Mouse (Mus musculus): ENCODE data around the gene Smyd3.

Gene Smyd3

DNA sequence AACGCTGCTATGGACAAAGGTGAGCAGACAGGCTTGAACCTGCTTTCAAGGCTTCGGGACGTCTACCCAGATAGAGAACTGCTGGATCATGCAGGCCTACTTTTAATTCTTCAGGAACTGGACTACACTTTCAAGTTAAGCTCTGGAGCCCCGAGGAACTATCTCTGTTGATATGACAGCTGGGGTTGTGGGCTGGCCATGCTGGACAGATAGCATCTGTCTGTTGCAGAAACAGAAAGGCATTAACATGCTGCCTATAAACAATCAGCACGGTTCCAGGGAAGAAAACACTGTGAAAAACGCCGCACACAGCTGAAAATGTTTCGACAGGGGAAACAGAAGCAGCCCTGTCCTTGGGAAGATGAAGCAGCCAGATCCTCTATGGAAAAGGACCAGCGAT is 365.5 kb downstream of the Smyd3 start:
- no peak for DNase-seq

DNA sequence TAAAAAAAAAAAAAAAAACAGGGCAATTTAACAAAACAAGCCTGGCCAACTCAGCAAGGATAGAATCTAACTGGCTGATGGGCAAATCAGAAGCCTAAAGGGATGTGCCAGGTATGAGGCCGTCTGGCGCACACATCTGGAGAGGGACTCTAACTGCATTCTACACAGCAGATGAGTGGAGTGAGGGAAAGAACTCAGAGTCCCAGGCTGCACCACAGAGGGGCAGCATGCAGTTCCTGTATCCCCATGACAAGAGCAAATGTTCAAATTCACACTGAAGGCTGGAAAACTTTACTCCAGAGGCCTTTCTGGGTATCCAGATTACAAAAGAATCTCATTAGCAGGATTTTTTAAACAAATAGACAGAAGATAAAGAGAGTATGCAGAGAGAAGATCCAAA is 366.6 kb downstream of the Smyd3 start:
- DNase-seq = no peak

DNA sequence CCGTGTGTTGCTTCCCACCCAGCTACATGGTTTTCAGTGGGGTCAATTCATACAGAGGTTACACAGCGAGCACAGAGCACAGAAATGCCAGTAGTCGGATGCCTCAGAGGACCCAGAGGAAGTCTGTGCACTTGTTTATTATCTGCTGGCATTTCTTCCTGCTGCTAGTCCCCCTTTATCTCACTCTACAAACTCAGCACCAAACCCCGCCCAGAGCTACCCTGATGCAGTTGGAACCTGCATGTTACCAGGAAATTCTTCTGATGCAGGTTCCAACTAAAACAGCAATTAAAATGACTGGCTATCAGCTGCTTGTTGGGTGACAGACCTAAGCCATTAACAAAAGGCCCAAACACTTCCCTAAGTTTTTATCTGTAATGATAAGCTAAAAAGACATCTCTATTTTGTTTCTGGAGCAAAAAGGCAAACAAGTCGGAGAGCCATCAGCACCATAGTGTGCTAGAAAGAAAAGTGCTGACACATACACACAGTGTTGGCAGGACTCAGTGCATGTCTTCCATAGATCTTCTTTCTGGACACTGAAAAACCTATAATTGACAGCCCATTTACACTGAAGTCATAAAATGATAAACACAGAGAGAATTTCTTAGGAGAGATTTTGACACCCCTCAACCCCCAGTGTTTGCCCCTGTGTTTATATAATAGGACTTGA is 368.2 kb downstream of the Smyd3 start:
- no peak for DNase-seq

DNA sequence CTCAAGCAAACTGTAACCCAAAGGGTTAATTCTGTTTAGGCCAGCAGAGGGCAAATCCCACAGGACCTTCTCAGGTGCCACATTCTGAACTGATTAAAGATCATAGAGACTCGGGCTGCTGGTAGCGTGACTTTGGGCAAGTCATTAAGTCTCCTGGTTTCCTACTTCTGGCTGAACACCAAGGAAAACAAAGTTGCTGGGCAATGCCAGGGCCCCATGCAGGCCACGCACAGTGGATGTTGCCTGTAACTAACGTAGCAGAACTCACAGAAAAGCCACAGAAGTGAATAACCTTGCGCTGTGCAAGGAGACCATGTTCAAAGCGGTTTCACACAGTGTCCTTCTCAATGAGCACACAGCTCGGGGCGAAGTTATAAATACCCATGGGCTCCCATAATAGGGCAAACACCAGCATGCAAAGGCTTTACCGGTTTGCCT is 371.1 kb downstream of the Smyd3 start:
- DNase-seq = no peak

DNA sequence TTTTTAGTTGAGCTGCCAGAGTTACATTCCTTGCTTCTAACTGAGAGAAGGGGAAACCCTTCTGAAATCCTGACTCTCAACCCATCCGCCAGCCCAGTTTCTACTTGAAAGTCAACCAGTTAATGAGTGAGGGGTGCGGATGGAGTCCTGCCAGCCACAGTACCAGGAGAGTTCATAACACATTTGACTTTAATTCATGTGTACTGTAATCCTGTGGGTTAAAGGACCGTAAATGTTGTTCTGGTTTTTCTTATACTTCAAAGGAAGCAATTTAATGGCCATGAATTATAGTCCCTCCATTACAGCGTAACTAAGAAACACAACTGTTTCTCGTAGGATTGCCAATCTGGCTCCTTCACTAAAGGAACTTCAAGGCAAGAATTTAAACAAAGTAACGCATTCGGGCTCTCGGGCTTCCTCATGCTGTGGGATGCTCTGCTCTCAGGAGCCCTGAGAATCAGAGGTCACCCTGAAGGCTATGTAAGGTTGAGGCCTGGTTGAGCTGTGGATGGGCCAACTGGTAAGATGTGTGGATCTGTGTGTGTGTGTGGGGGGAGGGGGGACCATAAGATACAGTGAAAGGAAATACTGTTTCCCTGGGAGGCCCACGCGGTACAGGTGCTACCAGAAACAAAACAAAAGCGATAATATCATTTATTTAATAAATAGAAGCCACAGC is 374.5 kb downstream of the Smyd3 start:
- DNase-seq = no peak

DNA sequence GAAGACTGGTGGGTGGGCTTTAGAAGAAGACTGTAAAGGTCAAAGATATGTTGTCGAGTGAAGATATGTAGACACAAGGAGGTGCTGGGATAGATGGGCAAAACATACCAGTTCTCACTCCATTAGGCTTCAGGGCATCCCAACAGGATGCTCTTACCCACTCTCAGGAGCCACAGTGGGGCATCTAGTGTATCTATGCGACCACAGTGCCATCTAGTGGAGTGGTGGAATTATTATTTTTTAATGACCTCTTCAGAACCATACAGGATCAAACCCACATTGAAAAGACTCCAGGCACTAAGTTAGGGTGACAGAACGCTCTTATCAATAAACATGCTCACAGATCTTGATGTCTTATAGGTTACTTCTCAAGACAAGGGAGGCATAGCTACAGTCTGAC is 375.7 kb downstream of the Smyd3 start:
- DNase-seq = peak; percentile 77

DNA sequence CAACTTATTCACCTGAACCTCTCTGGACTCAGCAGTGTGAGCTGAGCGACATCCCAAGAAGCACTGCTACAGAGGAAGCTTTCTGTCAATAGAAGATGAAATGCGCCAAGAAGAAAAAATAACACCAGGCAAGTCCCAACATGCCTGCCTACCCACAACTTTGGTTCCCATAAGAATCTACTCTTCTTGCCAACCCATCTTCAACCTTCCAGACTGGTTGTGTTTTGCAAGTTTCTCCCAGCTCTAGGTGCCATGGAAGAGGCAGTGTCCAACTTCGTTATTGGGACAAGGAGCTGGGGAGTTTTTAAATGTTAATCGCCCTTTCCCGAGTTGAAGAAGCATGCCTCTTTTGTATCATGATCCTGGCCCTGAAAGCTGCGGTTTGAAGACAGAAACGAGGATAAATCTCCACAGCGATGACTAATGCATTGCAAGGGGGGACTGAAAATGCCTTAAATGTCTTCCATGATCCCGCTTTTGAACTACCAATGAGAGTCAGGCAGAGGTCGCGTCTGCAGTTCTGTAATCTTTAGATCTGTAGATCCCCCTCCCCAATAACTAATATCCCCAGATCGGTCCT is 376.7 kb downstream of the Smyd3 start:
- no peak for DNase-seq

DNA sequence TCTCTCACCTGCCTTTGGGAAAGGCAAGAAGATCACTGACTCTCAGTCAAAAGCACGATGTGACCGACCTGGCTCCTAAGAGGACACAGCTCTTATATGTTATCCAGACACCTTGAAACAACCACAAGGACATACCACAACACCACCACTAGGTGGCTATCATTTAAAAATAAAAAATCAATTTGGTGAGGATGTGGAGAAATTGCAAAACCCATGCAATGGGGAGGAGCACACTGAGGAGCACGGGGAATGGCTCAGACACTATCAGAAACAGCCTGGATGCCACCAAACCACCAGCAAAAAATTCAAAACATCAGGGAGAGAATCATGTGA is 380.7 kb downstream of the Smyd3 start:
- no peak for DNase-seq

DNA sequence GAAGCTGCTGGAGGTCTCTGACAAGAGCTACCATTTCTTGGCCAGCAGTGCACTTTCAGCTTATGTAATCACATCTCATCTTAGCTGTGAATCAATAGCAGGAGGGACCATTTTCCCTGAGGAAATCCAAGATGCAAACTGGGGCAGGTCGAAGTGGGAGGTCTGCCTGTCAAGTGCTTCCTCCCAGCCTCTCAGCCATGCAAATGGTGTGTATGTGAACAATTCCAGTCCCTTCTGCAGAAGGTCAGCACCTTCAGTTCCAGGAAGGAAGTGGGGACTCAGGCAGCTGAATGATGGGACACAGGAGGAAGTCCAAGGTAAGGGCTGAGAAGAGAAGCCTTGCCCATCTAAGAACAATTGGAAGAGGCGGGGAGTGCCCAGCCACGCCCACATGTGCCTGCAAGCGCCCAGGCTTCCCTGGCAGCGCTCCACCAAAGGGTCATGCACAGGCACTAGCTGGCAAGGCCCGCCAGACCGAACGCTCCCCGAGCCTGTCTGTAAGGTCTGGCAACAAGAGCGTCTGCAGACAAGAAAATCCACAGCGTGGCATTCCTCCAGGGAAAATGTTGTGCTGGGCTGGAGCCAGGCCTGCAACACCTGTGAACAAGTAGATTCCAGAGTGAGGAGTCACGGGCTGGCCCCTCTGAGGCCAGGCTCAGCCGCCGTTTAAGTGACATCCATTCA is 381.2 kb downstream of the Smyd3 start:
- peak; percentile 70 for DNase-seq

DNA sequence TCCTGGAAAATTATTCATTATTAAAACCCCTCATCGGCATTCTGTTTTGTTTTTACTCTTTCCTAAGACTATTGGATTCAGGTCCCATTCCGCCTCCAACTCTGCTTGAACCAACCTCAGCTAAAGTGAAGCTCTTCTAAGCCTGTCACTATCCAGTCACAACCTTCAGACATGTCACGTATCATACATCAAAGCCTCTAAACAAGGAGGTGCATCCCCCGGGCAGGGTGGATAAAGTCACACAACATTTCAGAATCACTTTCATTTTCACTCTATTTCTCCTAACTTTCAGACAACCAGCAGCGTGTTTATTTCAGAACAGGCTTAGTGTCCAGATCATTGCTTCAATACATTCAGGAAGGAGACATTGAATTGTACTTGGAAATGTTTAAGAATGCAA is 387.8 kb downstream of the Smyd3 start:
- no peak for DNase-seq

DNA sequence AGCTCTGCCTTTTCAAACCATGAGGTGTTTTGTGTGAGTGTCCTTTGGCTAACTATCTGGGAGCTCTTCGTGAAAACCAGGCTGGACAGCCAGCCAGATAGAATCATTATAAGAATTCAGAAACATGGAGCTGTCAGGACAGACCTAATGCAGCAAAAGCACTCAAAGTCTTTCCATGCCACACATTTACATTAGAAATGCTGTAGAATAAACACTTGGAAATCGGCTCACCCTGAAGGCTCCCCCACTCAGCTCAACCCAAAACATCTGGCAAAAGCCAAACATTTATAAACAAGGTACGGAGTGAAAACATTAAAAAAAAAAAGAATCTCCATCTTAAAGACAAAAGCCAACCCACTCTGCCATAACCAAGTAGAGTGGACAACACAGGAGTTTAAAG is 391.6 kb downstream of the Smyd3 start:
- no peak for DNase-seq

DNA sequence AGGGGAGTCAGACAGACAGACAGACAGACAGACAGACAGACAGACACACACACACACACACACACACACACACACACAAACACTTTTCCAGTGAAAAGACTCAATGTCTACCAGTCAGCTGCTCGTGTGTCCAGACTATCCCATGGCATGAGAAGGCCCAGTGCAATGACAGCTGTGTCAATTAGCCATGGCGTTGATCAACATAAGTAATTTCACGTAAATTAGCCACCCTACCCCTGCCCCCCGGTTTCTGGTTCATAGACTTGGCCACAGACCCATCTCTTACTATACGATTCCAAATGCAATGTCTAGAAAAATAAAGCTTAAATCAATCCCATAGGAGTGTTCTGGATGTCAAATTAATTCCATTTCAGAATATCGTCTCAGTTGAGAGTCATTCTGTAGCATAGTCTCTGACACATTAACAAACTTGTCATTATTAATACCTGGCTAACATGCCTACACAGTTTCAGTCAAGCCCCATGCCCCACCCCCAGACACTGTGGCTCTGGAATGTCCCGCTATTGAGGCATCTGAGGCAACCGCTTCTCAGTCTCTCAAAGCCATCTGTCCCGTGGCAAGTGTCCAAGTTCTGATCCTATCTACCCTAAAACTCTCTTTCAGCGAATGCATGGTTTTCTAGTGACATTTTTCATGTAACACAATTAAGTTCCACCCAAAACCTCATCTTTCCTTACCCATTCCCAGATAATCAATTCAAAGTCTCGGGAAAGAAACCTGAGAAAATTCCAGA is 395.2 kb downstream of the Smyd3 start:
- peak; percentile 63 for DNase-seq

DNA sequence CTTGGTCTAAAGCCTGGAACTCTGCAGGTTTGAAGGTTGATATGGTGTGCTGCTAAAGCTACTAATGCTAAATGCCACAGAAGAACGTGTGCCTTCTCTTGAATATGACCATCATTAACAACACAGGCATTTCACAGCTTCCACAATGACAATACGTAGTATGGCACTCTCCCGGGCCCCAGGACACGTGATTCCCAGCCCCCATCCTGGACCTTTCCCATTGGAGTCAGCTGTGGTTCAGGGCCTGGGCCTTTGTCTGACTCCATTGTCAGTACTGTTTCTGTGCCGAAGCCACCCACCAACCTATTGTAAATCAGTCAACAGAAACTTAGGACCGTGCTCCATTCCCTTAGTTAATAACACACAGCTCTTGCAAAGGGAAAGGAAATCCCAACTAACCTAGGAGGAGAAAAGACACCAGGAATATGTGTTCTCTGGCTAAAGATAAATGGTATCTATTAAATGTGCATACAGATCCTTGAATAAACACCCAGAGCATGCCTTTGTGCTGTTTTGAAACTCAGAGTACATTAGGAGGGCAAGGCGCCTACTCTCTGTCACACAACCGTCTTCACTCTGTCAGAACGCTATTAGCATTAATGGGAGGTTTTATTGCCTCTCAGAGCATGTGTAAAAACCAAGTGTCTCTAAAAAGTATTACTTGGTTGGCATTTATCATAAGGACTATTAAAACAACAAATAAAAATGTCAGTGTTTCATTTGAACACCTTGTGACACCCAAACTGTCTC is 397.4 kb downstream of the Smyd3 start:
- no peak for DNase-seq

DNA sequence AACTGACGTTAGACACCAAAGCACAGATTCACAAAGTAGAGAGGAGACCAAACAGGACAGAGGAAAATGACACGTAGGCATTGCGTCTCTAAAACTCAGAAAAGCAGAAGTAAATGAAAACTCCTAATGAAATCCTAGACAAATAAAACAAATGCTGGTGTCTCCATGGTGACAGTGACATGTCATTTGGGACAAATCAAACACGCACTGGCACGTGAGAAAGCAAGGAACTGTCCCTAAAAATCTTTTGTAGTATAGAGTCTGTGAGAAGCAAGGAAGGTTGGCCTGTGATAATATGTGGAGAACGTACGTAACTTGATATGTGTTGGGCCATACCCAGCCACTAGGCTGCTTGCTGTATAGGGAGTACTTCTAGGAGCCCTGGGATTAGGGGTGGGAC is 399.2 kb downstream of the Smyd3 start:
- DNase-seq = no peak

DNA sequence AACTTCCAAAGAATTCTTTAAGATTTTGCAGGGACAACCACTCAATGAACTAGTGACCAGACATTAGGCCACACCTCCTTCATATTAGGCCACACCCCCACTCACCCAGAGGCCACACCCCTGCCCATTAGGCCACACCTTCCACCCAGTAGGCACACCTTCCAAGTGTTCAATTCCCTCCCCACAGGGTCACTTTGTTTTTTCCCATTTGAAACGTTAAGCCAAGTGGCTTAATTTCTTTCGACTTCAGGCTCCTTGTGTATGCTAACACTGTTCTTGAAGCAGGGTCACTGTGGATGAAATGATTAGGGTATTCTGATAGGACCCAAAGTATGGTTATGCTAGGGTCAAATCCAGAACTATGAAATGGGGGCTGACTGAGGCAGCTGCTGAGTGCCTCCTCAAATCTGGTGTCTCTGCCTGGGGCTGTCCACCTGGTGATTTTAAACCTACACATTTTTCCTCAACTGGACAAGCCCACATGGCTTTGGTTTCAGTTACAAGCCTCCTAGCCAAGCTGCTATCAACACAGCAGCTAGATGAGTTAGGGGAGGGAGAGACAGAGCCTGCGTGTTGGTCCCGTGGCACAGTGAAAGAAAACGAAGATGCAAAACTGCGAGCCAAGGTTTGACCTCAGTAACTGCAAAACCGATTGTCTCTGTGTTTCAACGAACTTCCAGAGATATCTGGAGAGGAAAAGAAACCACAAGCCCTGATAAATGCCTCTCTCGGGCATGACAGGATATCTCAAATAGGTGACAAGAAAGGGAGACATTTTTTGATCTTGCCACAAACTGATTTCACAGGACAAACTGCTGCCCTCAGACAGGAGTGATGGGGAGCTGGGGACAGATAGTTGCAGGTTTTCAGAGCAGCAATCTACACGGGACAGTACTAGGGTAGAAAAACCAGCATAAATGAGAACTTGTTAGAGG is 400.8 kb downstream of the Smyd3 start:
- no peak for DNase-seq

DNA sequence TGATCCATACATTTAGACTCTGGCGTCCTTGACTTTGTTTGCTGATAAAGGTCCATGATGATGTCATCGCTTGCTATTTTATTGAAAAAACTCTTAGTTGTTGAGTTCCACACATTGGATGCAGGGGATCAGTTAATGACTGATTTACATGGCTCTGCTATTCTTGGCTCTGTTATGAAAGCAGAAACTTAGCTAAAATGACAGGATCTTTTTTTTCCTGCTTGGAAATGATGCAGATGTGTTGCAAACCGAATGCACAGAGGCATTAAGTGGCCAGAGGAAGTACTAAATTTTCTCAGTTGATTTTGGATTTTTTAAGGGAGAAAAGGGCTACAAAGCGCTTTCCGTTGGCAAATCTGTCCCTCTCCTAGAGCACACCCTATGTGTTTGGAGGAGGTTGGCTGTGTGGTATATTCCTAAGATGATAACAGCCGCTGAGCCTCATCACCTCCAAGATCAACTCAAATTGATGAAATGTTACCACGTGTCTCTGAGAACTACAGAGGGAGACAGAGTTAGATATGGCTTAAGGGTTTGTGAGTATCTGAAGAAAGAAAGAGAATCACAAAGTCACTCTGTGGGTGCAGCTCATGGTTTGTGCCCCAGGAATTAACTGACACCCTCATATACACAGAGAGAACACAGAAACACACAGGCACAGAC is 402.9 kb downstream of the Smyd3 start:
- DNase-seq = no peak

DNA sequence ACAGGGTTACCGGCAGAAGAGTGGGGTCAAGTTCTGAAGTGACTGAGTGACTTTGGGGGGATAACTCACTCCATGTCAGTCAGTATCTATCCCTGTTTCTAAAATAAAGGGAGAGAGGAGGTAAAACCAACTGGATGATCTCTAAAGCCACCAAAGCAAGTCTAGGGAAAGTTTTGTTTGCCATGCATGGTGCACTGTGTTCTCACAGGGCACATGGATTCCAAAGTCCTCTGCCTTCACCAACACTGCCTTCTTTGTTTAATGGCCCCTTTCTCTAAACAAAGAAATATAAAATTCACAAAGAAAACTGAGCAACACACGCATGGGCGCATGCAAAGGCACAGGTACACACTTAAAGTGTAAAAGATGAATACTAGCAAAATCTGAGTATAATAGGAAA is 403.5 kb downstream of the Smyd3 start:
- no peak for DNase-seq

DNA sequence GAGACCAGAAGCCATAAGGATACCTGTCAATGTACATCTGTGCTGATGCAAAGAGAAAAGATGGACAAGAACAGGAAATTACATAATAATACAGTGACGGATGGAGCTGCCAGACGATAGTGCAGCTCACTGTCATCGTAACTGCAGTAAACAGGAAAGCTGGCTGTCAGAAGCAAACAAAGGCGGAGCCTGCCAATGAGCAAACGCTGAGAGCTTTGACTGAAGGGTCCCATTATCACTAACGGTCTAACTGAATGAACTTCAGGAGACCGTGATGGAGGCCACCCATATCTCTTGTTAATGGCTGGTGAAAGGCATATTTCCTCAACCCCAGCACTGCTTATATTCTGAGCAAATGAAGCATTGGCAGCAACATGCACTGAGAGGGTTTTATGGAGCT is 409.1 kb downstream of the Smyd3 start:
- DNase-seq = no peak

DNA sequence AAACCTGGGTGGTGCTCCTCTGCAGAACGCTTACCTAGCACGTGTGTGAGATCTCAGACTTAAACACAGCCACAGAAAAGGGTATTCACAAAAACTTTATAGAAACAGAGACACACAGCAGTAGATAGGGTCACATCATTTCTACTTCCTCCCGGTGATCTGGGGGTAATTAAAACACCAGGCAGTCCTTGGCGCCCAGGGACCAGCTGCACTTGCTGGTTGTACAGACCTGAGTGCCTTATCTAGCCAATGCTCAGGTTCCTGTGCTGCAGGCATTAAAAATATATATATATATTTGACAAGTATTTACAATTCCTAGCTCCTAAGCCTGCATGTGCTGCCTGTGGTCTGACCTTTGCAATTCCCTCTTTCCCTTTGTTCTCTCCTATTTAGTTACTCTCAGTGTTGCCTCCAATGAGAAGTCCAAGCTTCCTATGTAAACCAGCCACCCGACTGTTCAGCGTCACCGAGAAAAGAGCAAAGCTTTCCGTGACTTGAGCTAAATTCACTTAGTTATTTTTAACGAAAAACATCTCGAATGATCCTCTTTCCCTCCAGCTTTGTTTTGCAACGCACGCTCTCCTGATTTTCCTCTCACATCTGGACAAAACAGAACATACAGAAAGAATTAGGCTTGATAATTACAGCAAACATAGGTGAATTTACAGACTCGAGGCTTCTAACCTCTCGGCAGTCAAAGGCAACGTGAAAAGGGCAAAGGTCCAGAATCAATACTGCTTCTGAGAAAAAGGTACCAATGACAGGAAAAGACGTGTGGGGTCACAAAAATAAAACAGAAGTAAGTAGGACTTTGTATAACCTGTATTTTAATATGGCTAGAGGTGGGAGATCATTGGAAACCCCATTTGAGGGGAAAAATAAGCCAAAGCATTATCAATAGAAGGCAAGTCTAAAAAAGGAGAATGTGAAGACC is 409.8 kb downstream of the Smyd3 start:
- no peak for DNase-seq

DNA sequence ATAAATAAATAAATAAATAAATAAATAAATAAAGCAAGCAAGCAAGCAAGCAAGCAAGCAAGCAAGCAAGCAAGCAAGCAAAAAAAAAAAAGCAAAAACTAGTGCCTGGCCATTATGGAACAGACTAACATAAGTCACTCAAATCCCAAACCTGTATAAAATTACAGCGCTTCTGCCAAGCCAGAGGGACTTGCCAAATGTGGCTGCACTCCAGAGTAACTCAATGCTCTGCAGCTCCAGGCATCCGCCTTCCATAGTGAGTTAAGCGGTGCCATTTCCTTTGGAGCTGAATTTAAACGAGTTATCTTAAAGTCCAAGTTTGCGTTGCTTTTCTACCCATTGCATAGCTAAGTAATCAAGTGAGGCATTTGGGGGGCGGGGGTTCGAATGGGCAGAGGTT is 410.6 kb downstream of the Smyd3 start:
- DNase-seq = no peak
